Mouse (Mus musculus) right cerebral cortex, adult 2 months (tissue): ENCODE measurements around the gene Prkg1.
A peak's percentile ranks its signal among the peaks of the same experiment; 100 is the strongest.
"Not testable (repeated sequence)": the region's sequence is repeated elsewhere in the genome, so short reads cannot be mapped to it uniquely, and the experiment has no call there.

Experiments used
- DNase-seq, 2 experiments: peaks; one replicate each; pipeline ENCODE4 v3.0.0; 2021 to 2022; ENCODE audit warnings: low spot score in 2 of 2

The Prkg1 gene

GRCm38 (mm10) chr19:31433446-31433845 is 331.4 kb downstream of the Prkg1 start:
- no peak for DNase-seq

GRCm38 (mm10) chr19:31431411-31431810 is 333.4 kb downstream of the Prkg1 start:
- no peak for DNase-seq

GRCm38 (mm10) chr19:31426142-31426541 is 338.7 kb downstream of the Prkg1 start:
- no peak for DNase-seq

- no peak for DNase-seq
Observed at GRCm38 (mm10) chr19:31425199-31425598, 339.6 kb downstream of the Prkg1 start.

GRCm38 (mm10) chr19:31424319-31424718 is 340.5 kb downstream of the Prkg1 start:
- no peak for DNase-seq

GRCm38 (mm10) chr19:31413571-31413970 is 351.3 kb downstream of the Prkg1 start:
- DNase-seq: no peak

- peak in 1 of 2 experiments; percentile 17 for DNase-seq
Observed at GRCm38 (mm10) chr19:31396096-31396495, 368.7 kb downstream of the Prkg1 start.

GRCm38 (mm10) chr19:31385353-31385752 is 379.5 kb downstream of the Prkg1 start:
- peak in 1 of 2 experiments; percentile 8 for DNase-seq

- peak; percentile 32 to 44 for DNase-seq
Observed at GRCm38 (mm10) chr19:31383881-31384280, 381.0 kb downstream of the Prkg1 start.

GRCm38 (mm10) chr19:31370106-31370505 is 394.7 kb downstream of the Prkg1 start:
- no peak for DNase-seq

- no peak for DNase-seq
Observed at GRCm38 (mm10) chr19:31369116-31369515, 395.7 kb downstream of the Prkg1 start.

GRCm38 (mm10) chr19:31362051-31362450 is 402.8 kb downstream of the Prkg1 start:
- DNase-seq: no peak

GRCm38 (mm10) chr19:31361575-31361974 is 403.3 kb downstream of the Prkg1 start:
- DNase-seq: no peak

GRCm38 (mm10) chr19:31361161-31361560 is 403.7 kb downstream of the Prkg1 start:
- peak in 1 of 2 experiments; percentile 54 for DNase-seq

- DNase-seq: no peak
Observed at GRCm38 (mm10) chr19:31354959-31355358, 409.9 kb downstream of the Prkg1 start.

GRCm38 (mm10) chr19:31352784-31353183 is 412.0 kb downstream of the Prkg1 start:
- not testable (repeated sequence) for DNase-seq

GRCm38 (mm10) chr19:31351796-31352195 is 413.0 kb downstream of the Prkg1 start:
- DNase-seq: no peak

GRCm38 (mm10) chr19:31342150-31342549 is 422.7 kb downstream of the Prkg1 start:
- DNase-seq: peak; percentile 25 to 27

- DNase-seq: no peak
Observed at GRCm38 (mm10) chr19:31340898-31341297, 423.9 kb downstream of the Prkg1 start.

GRCm38 (mm10) chr19:31338355-31339101 is 426.3 kb downstream of the Prkg1 start:
- no peak for DNase-seq

GRCm38 (mm10) chr19:31337863-31338217 is 427.0 kb downstream of the Prkg1 start:
- no peak for DNase-seq

GRCm38 (mm10) chr19:31337163-31337862 is 427.5 kb downstream of the Prkg1 start:
- DNase-seq: no peak

GRCm38 (mm10) chr19:31336381-31336780 is 428.5 kb downstream of the Prkg1 start:
- DNase-seq: no peak
